Mouse (Mus musculus) olfactory bulb, adult 2 months (tissue): ENCODE data around the gene Tmem98.

ENCODE experiments used
- CTCF ChIP-seq: fragments of 200-500 bp; IDR thresholded peaks from 2 replicates; pipeline ENCODE4 v1.5.1; 2012; ENCODE audit warnings: low read depth, mild to moderate bottlenecking, low read length, moderate library complexity; ENCODE audit not compliant: insufficient read depth
- POLR2A ChIP-seq: fragments of 200-500 bp; IDR thresholded peaks from 2 replicates; pipeline ENCODE4 v1.6.1; 2012; ENCODE audit warnings: mild to moderate bottlenecking, low read depth, low read length, moderate library complexity; ENCODE audit not compliant: insufficient read depth

DNA sequence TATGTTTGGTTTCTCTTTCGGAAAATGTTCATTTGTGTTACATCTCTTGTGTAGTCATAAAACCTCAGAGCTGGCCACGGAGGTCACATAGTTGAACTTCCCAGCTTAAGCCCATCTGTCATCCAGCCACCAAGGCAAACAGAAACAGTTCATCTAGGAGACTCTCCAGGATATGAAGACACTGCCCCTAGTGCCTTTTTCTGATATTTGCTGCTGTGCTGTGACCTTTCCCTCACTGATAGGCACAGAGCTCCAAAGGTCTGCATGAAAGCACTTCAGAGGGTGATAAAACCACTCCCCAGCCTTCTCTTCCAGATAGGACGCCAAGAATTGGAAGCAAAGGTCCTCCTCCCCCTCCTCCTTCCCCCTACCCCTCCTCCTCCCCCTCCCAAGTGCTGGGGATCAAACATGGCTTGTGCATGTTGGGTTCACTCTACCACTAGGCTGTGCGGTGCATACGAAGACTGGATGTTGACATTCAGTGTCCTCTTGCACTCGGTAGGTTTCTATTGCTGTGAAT is 1.4 kb upstream of the Tmem98 start:
- TF ChIP-seq CTCF: no peak
- no peak for TF ChIP-seq POLR2A
